Mouse (Mus musculus): ENCODE results near the gene Olfr362. TPM values are rescaled to one million over a fixed set of nuclear protein-coding genes. Genes with fewer than 3 reads are reported as not detected.
"Not testable (repeated sequence)": the region's sequence is repeated elsewhere in the genome, so short reads cannot be mapped to it uniquely, and the experiment has no call there.

Olfr362 gene
- polyA plus RNA-seq (2012; rRNA removed) = 0.07 TPM in 2 replicates

- TF ChIP-seq CTCF (IDR thresholded peaks at IDR 0.05; ENCODE audit: control insufficient read depth, insufficient read depth, insufficient replicate concordance, low read depth, low read length) (no peak), POLR2A (IDR thresholded peaks at IDR 0.05; ENCODE audit: control insufficient read depth, low read depth, low read length) (no peak)
- no peaks in the 10 kb centered on the region for H3K4me1 ChIP-seq (ENCODE audit: control insufficient read depth, insufficient read depth, low read length)
- no peak within 1 kb of the TSS for H3K4me3 ChIP-seq (ENCODE audit: control insufficient read depth, low read depth, low read length)
- no peaks in the 10 kb centered on the region for H3K36me3 ChIP-seq (ENCODE audit: control insufficient read depth, insufficient read depth, low read length)
- no peaks in the 10 kb centered on the region for H3K27me3 ChIP-seq (ENCODE audit: control insufficient read depth, insufficient read depth, low read length)
- no peak within 1 kb of the TSS for H3K27ac ChIP-seq (ENCODE audit: control insufficient read depth, insufficient read depth, low read depth, low read length)
Measured at GRCm38 (mm10) chr2:37117810-37118209, at the start of gene Olfr362. Gene Olfr362 (minus strand): TSS chr2:37117910.

- H3K4me1 ChIP-seq (ENCODE audit: control insufficient read depth, insufficient read depth, low read length) = no peaks in the 10 kb centered on the region
- TF ChIP-seq POLR2A (IDR thresholded peaks at IDR 0.05; ENCODE audit: control insufficient read depth, low read depth, low read length) (no peak), CTCF (IDR thresholded peaks at IDR 0.05; ENCODE audit: control insufficient read depth, insufficient read depth, insufficient replicate concordance, low read depth, low read length) (no peak)
- no peaks in the 10 kb centered on the region for H3K36me3 ChIP-seq (ENCODE audit: control insufficient read depth, insufficient read depth, low read length)
- no peak within 1 kb of the TSS for H3K4me3 ChIP-seq (ENCODE audit: control insufficient read depth, low read depth, low read length)
- no peaks in the 10 kb centered on the region for H3K27me3 ChIP-seq (ENCODE audit: control insufficient read depth, insufficient read depth, low read length)
- H3K27ac ChIP-seq (ENCODE audit: control insufficient read depth, insufficient read depth, low read depth, low read length) = no peak within 1 kb of the TSS
Measured at GRCm38 (mm10) chr2:37139022-37139421, 21.3 kb upstream of the Olfr362 start, which contains the start of gene Olfr364-ps1. Gene Olfr364-ps1 (plus strand): TSS chr2:37139322.

- not testable (repeated sequence) for H3K4me1 ChIP-seq (ENCODE audit: control insufficient read depth, insufficient read depth, low read length); H3K27me3 ChIP-seq (ENCODE audit: control insufficient read depth, insufficient read depth, low read length); H3K36me3 ChIP-seq (ENCODE audit: control insufficient read depth, insufficient read depth, low read length); H3K27ac ChIP-seq (ENCODE audit: control insufficient read depth, insufficient read depth, low read depth, low read length); H3K4me3 ChIP-seq (ENCODE audit: control insufficient read depth, low read depth, low read length)
Measured at GRCm38 (mm10) chr2:37089190-37089589, 28.5 kb downstream of the Olfr362 start, which contains the start of gene Olfr361. Gene Olfr361 (minus strand): TSS chr2:37089290.

- Histone ChIP-seq H3K27me3 (ENCODE audit: control insufficient read depth, insufficient read depth, low read length) (no peaks in the 10 kb centered on the region), H3K27ac (ENCODE audit: control insufficient read depth, insufficient read depth, low read depth, low read length) (no peak within 1 kb of the TSS), H3K4me3 (ENCODE audit: control insufficient read depth, low read depth, low read length) (no peak within 1 kb of the TSS), H3K4me1 (ENCODE audit: control insufficient read depth, insufficient read depth, low read length) (no peaks in the 10 kb centered on the region), H3K36me3 (ENCODE audit: control insufficient read depth, insufficient read depth, low read length) (no peaks in the 10 kb centered on the region)
- TF ChIP-seq POLR2A (IDR thresholded peaks at IDR 0.05; ENCODE audit: control insufficient read depth, low read depth, low read length) (no peak), CTCF (IDR thresholded peaks at IDR 0.05; ENCODE audit: control insufficient read depth, insufficient read depth, insufficient replicate concordance, low read depth, low read length) (no peak)
Measured at GRCm38 (mm10) chr2:37065446-37065845, 52.3 kb downstream of the Olfr362 start, which contains the start of gene Olfr360. Gene Olfr360 (plus strand): TSS chr2:37065746.

Other genes starting within 250 kb of the Olfr362 start
- not detected in 2 replicates for gene Olfr352, start 249.4 kb downstream of the Olfr362 start, polyA plus RNA-seq (2012; rRNA removed)
- not detected in 2 replicates for gene Olfr353, start 225.0 kb downstream of the Olfr362 start, polyA plus RNA-seq (2012; rRNA removed)
- gene Olfr354, start 212.2 kb downstream of the Olfr362 start, polyA plus RNA-seq (2012; rRNA removed) = not detected in 2 replicates
- not detected in 2 replicates for gene Olfr355, start 189.0 kb downstream of the Olfr362 start, polyA plus RNA-seq (2012; rRNA removed)
- gene Olfr356, start 180.8 kb downstream of the Olfr362 start, polyA plus RNA-seq (2012; rRNA removed) = not detected in 2 replicates
- 0.59 and 0.62 TPM in 2 replicates for gene Olfr357, start 124.1 kb downstream of the Olfr362 start, polyA plus RNA-seq (2012; rRNA removed)
- not detected in 2 replicates for gene Olfr358, start 108.6 kb downstream of the Olfr362 start, polyA plus RNA-seq (2012; rRNA removed)
- gene Olfr360, start 52.2 kb downstream of the Olfr362 start, polyA plus RNA-seq (2012; rRNA removed) = not detected in 2 replicates
- gene Olfr361, start 28.6 kb downstream of the Olfr362 start, polyA plus RNA-seq (2012; rRNA removed) = 0.11 and 0.58 TPM in 2 replicates
- not detected in 2 replicates for gene Olfr364-ps1, start 21.4 kb upstream of the Olfr362 start, polyA plus RNA-seq (2012; rRNA removed)
- not detected in 2 replicates for gene Olfr365, start 70.3 kb upstream of the Olfr362 start, polyA plus RNA-seq (2012; rRNA removed)
- not detected in 2 replicates for gene Olfr366, start 93.7 kb upstream of the Olfr362 start, polyA plus RNA-seq (2012; rRNA removed)
- gene Olfr368, start 208.6 kb upstream of the Olfr362 start, polyA plus RNA-seq (2012; rRNA removed) = 0.11 and 0.14 TPM in 2 replicates
- gene Pdcl, start 241.4 kb upstream of the Olfr362 start, polyA plus RNA-seq (2012; rRNA removed) = 2.5 and 3.7 TPM in 2 replicates